Mouse (Mus musculus) intestine, postnatal 0 days (tissue): ENCODE data around the gene Ccdc7a. TPM values are rescaled to one million over a fixed set of nuclear protein-coding genes. Genes with fewer than 3 reads are reported as not detected.

Source experiments
- ATAC-seq: fragments of 200-750 bp; cut with Nextera tagmentation; 2 replicates; pipeline ENCODE4 v1.8.0; 2017; ENCODE audit warnings: mild to moderate bottlenecking, moderate TSS enrichment, moderate library complexity
- H3K27ac ChIP-seq: fragments of 300-500 bp; sonication (generic); 2 replicates; pipeline ENCODE4 v1.5.1; 2014; ENCODE audit warnings: mild to moderate bottlenecking, low read depth, low read length, moderate library complexity
- H3K27me3 ChIP-seq: fragments of 300-500 bp; sonication (generic); replicated peaks from 2 replicates; pipeline ENCODE4 v1.6.1; 2014; ENCODE audit warnings: low read length, mixed read lengths; ENCODE audit not compliant: control insufficient read depth, insufficient read depth
- H3K36me3 ChIP-seq: fragments of 300-500 bp; sonication (generic); 2 replicates; pipeline ENCODE4 v1.6.1; 2014; ENCODE audit warnings: mild to moderate bottlenecking, moderate library complexity; ENCODE audit not compliant: control insufficient read depth, insufficient read depth
- H3K4me1 ChIP-seq: fragments of 300-500 bp; sonication (generic); replicated peaks from 2 replicates; pipeline ENCODE4 v1.6.1; 2014; ENCODE audit warnings: antibody characterized with exemption, low read length, mixed read lengths; ENCODE audit not compliant: control insufficient read depth, insufficient read depth
- H3K4me2 ChIP-seq: fragments of 300-500 bp; sonication (generic); replicated peaks from 2 replicates; pipeline ENCODE4 v1.6.1; 2014; ENCODE audit warnings: low read depth, mild to moderate bottlenecking, moderate library complexity
- H3K4me3 ChIP-seq: fragments of 300-500 bp; sonication (generic); 2 replicates; pipeline ENCODE4 v1.5.1; 2014; ENCODE audit warnings: low read depth, low read length
- H3K9ac ChIP-seq: fragments of 300-500 bp; sonication (generic); 2 replicates; pipeline ENCODE4 v1.6.1; 2014; ENCODE audit warnings: mild to moderate bottlenecking, low read depth, low read length
- H3K9me3 ChIP-seq: fragments of 300-500 bp; sonication (generic); 2 replicates; pipeline ENCODE4 v1.6.1; 2016; ENCODE audit warnings: mixed run types; ENCODE audit not compliant: control insufficient read depth
- CTCF ChIP-seq: sonication (generic); IDR thresholded peaks from 2 replicates; pipeline ENCODE4 v1.5.1; 2016; ENCODE audit warnings: low read depth, mild to moderate bottlenecking, control low read depth, antibody characterized with exemption, moderate library complexity
- WGBS: fragments of 180-500 bp; shearing (Covaris S2); extraction: QIAGEN DNeasy Blood & Tissue Kit; methylation state at CpG from one replicate; pipeline ENCODE4 v1.1.7; 2014; 5-methylcytosine and 5-hydroxymethylcytosine counted together
- polyA plus RNA-seq: library from polyadenylated mRNA; unstranded; fragments of >200 nt; fragmentation: Nextera tagmentation; extraction: Ambion mirVana; gene quantifications from 2 replicates; pipeline ENCODE4 v1.2.1, GENCODE M21; 2015

The Ccdc7a gene
- polyA plus RNA-seq, 1 experiment from 2014 or later = not detected

- Histone ChIP-seq H3K4me1 (no peaks in the 10 kb centered on the region), H3K9me3 (no peaks in the 10 kb centered on the region), H3K27ac (no peak overlapping the region), H3K36me3 (peaks cover 57% of the 10 kb centered on the region), H3K9ac (no peak overlapping the region), H3K4me3 (no peak overlapping the region), H3K27me3 (no peaks in the 10 kb centered on the region), H3K4me2 (no peak overlapping the region)
- WGBS = 72% methylated on average over 1 of the region's 1 CpGs
- TF ChIP-seq CTCF = peak; percentile 79
- ATAC-seq = peak; percentile 28; the same call in 1 of the 2 replicates
Observed at GRCm38 (mm10) chr8:128724819-128725218, 340.5 kb downstream of the Ccdc7a start.

- H3K27me3 ChIP-seq = no peaks in the 10 kb centered on the region
- no peak for ATAC-seq
- peaks cover 64% of the 10 kb centered on the region for H3K36me3 ChIP-seq
Observed at GRCm38 (mm10) chr8:128716184-128716583, 349.1 kb downstream of the Ccdc7a start.

GRCm38 (mm10) chr8:128709261-128709660, 356.1 kb downstream of the Ccdc7a start:
- WGBS = 57% methylated on average over 3 of the region's 3 CpGs
- Histone ChIP-seq H3K9ac (no peak overlapping the region), H3K36me3 (peaks cover 40% of the 10 kb centered on the region), H3K4me1 (no peaks in the 10 kb centered on the region), H3K4me3 (no peak overlapping the region), H3K27ac (no peak overlapping the region), H3K9me3 (no peaks in the 10 kb centered on the region), H3K4me2 (no peak overlapping the region), H3K27me3 (no peaks in the 10 kb centered on the region)
- peak; percentile 92 for TF ChIP-seq CTCF
- peak; percentile 59; the same call in 1 of the 2 replicates for ATAC-seq

More at GRCm38 (mm10) chr8:128716184-128716583, 349.1 kb downstream of the Ccdc7a start:
- Histone ChIP-seq H3K27ac (no peak overlapping the region), H3K9ac (no peak overlapping the region), H3K4me3 (no peak overlapping the region), H3K9me3 (no peaks in the 10 kb centered on the region), H3K4me1 (no peaks in the 10 kb centered on the region), H3K4me2 (no peak overlapping the region)
- TF ChIP-seq CTCF = no peak

GRCm38 (mm10) chr8:128704836-128705235, 360.5 kb downstream of the Ccdc7a start:
- WGBS = 83% methylated on average over 2 of the region's 2 CpGs
- no peaks in the 10 kb centered on the region for H3K9me3 ChIP-seq
- no peaks in the 10 kb centered on the region for H3K4me1 ChIP-seq
- 0 out of 2 replicates have a peak, but pooled peaks cover 6% of the 10 kb centered on the region for H3K36me3 ChIP-seq
- no peak for ATAC-seq
- no peak overlapping the region for H3K4me2 ChIP-seq
- TF ChIP-seq CTCF = no peak
- no peak overlapping the region for H3K4me3 ChIP-seq
- no peak overlapping the region for H3K9ac ChIP-seq
- no peaks in the 10 kb centered on the region for H3K27me3 ChIP-seq
- H3K27ac ChIP-seq = no peak overlapping the region

GRCm38 (mm10) chr8:128704376-128704775, 360.9 kb downstream of the Ccdc7a start:
- no peak for ATAC-seq
- Histone ChIP-seq H3K4me1 (no peaks in the 10 kb centered on the region), H3K36me3 (0 out of 2 replicates have a peak, but pooled peaks cover 6% of the 10 kb centered on the region), H3K4me3 (no peak overlapping the region), H3K9me3 (no peaks in the 10 kb centered on the region), H3K9ac (no peak overlapping the region), H3K4me2 (no peak overlapping the region), H3K27me3 (no peaks in the 10 kb centered on the region), H3K27ac (no peak overlapping the region)
- TF ChIP-seq CTCF = no peak
- 85% methylated on average over 1 of the region's 1 CpGs for WGBS

- Histone ChIP-seq H3K4me2 (no peak overlapping the region), H3K9ac (no peak overlapping the region), H3K27me3 (no peaks in the 10 kb centered on the region), H3K36me3 (no peaks in the 10 kb centered on the region), H3K4me3 (no peak overlapping the region), H3K4me1 (0 out of 2 replicates have a peak, but pooled peaks cover 9% of the 10 kb centered on the region), H3K27ac (no peak overlapping the region), H3K9me3 (no peaks in the 10 kb centered on the region)
- ATAC-seq = no peak
- TF ChIP-seq CTCF = no peak
- WGBS = 34% methylated on average over 3 of the region's 3 CpGs
Observed at GRCm38 (mm10) chr8:128697945-128698344, 367.4 kb downstream of the Ccdc7a start.
